Mouse (Mus musculus): Measurements from ENCODE around the gene Atp7a. TPM values are rescaled to one million over a fixed set of nuclear protein-coding genes. Genes with fewer than 3 reads are reported as not detected.

Gene Atp7a
- polyA plus RNA-seq, 1 experiment from 2014 or later: 34.7 TPM

- no peak overlapping the region for H3K4me2 ChIP-seq (replicated peaks)
- no peaks in the 10 kb centered on the region for H3K9me3 ChIP-seq
- no peak overlapping the region for H3K9ac ChIP-seq
- H3K27ac ChIP-seq: no peak overlapping the region
- H3K4me3 ChIP-seq: no peak overlapping the region
- 89% methylated on average over 2 of the region's 2 CpGs for WGBS
- H3K4me1 ChIP-seq: no peaks in the 10 kb centered on the region
- no peaks in the 10 kb centered on the region for H3K27me3 ChIP-seq
- no peak for ATAC-seq (ENCODE audit: insufficient number of reproducible peaks, insufficient read depth, low FRiP score, low TSS enrichment)
- no peaks in the 10 kb centered on the region for H3K36me3 ChIP-seq
These were observed 58.5 kb downstream of the Atp7a start for GRCm38 (mm10) chrX:106085564-106085963.

- no peak for ATAC-seq (ENCODE audit: insufficient number of reproducible peaks, insufficient read depth, low FRiP score, low TSS enrichment)
- Histone ChIP-seq H3K27ac (0 out of 2 replicates have a peak overlapping the region, but pooled peaks have one; percentile 2), H3K4me3 (no peak overlapping the region), H3K9ac (no peak overlapping the region), H3K4me1 (no peaks in the 10 kb centered on the region), H3K4me2 (replicated peaks) (no peak overlapping the region), H3K9me3 (no peaks in the 10 kb centered on the region), H3K36me3 (no peaks in the 10 kb centered on the region), H3K27me3 (no peaks in the 10 kb centered on the region)
- WGBS: 27% methylated on average over 5 of the region's 5 CpGs
These were observed 65.9 kb downstream of the Atp7a start for GRCm38 (mm10) chrX:106092939-106093338.

- H3K9ac ChIP-seq: no peak overlapping the region
- no peaks in the 10 kb centered on the region for H3K27me3 ChIP-seq
- no peak overlapping the region for H3K4me3 ChIP-seq
- ATAC-seq (ENCODE audit: insufficient number of reproducible peaks, insufficient read depth, low FRiP score, low TSS enrichment): no peak
- WGBS: 60% methylated on average over 2 of the region's 2 CpGs
- no peak overlapping the region for H3K4me2 ChIP-seq (replicated peaks)
- H3K27ac ChIP-seq: no peak overlapping the region
- H3K36me3 ChIP-seq: 0 out of 2 replicates have a peak, but pooled peaks cover 7% of the 10 kb centered on the region
- H3K4me1 ChIP-seq: no peaks in the 10 kb centered on the region
- H3K9me3 ChIP-seq: no peaks in the 10 kb centered on the region
These were observed 78.4 kb downstream of the Atp7a start for GRCm38 (mm10) chrX:106105464-106105863.

GRCm38 (mm10) chrX:106113881-106114280 lies 86.8 kb downstream of the Atp7a start:
- Histone ChIP-seq H3K9ac (no peak overlapping the region), H3K4me1 (no peaks in the 10 kb centered on the region), H3K9me3 (no peaks in the 10 kb centered on the region), H3K27ac (no peak overlapping the region), H3K4me2 (replicated peaks) (no peak overlapping the region), H3K4me3 (no peak overlapping the region), H3K36me3 (0 out of 2 replicates have a peak, but pooled peaks cover 4% of the 10 kb centered on the region), H3K27me3 (no peaks in the 10 kb centered on the region)
- ATAC-seq (ENCODE audit: insufficient number of reproducible peaks, insufficient read depth, low FRiP score, low TSS enrichment): no peak
- WGBS: 85% methylated on average over 4 of the region's 4 CpGs

- H3K9me3 ChIP-seq: no peaks in the 10 kb centered on the region
- no peak overlapping the region for H3K27ac ChIP-seq
- H3K4me2 ChIP-seq (replicated peaks): no peak overlapping the region
- H3K27me3 ChIP-seq: no peaks in the 10 kb centered on the region
- no peak for ATAC-seq (ENCODE audit: insufficient number of reproducible peaks, insufficient read depth, low FRiP score, low TSS enrichment)
- H3K9ac ChIP-seq: no peak overlapping the region
- H3K4me1 ChIP-seq: no peaks in the 10 kb centered on the region
- 0 out of 2 replicates have a peak, but pooled peaks cover 7% of the 10 kb centered on the region for H3K36me3 ChIP-seq
- no peak overlapping the region for H3K4me3 ChIP-seq
- WGBS: 91% methylated on average over 1 of the region's 1 CpGs
These were observed 87.6 kb downstream of the Atp7a start for GRCm38 (mm10) chrX:106114674-106115073.

GRCm38 (mm10) chrX:106122823-106123222 lies 95.7 kb downstream of the Atp7a start:
- no peak for ATAC-seq (ENCODE audit: insufficient number of reproducible peaks, insufficient read depth, low FRiP score, low TSS enrichment)
- Histone ChIP-seq H3K4me3 (no peak overlapping the region), H3K9me3 (no peaks in the 10 kb centered on the region), H3K4me1 (no peaks in the 10 kb centered on the region), H3K27me3 (0 out of 2 replicates have a peak, but pooled peaks cover 3% of the 10 kb centered on the region), H3K36me3 (peaks cover 11% of the 10 kb centered on the region), H3K27ac (no peak overlapping the region), H3K9ac (no peak overlapping the region), H3K4me2 (replicated peaks) (no peak overlapping the region)
- WGBS: 87% methylated on average over 2 of the region's 2 CpGs

GRCm38 (mm10) chrX:106128283-106128682 lies 101.2 kb downstream of the Atp7a start:
- H3K27ac ChIP-seq: no peak overlapping the region
- ATAC-seq (ENCODE audit: insufficient number of reproducible peaks, insufficient read depth, low FRiP score, low TSS enrichment): no peak
- no peaks in the 10 kb centered on the region for H3K9me3 ChIP-seq
- H3K36me3 ChIP-seq: peaks cover 3% of the 10 kb centered on the region; the same call in 1 of the 2 replicates
- no peak overlapping the region for H3K4me2 ChIP-seq (replicated peaks)
- H3K27me3 ChIP-seq: no peaks in the 10 kb centered on the region
- H3K9ac ChIP-seq: no peak overlapping the region
- WGBS: 87% methylated on average over 6 of the region's 6 CpGs
- no peaks in the 10 kb centered on the region for H3K4me1 ChIP-seq
- H3K4me3 ChIP-seq: no peak overlapping the region

GRCm38 (mm10) chrX:106129877-106130276 lies 102.8 kb downstream of the Atp7a start:
- H3K9me3 ChIP-seq: no peaks in the 10 kb centered on the region
- H3K4me3 ChIP-seq: no peak overlapping the region
- H3K27me3 ChIP-seq: no peaks in the 10 kb centered on the region
- no peak overlapping the region for H3K9ac ChIP-seq
- ATAC-seq (ENCODE audit: insufficient number of reproducible peaks, insufficient read depth, low FRiP score, low TSS enrichment): no peak
- H3K27ac ChIP-seq: no peak overlapping the region
- 88% methylated on average over 4 of the region's 4 CpGs for WGBS
- no peak overlapping the region for H3K4me2 ChIP-seq (replicated peaks)
- no peaks in the 10 kb centered on the region for H3K4me1 ChIP-seq
- H3K36me3 ChIP-seq: no peaks in the 10 kb centered on the region

- H3K4me2 ChIP-seq (replicated peaks): no peak overlapping the region
- H3K9me3 ChIP-seq: no peaks in the 10 kb centered on the region
- no peak overlapping the region for H3K4me3 ChIP-seq
- no peak for ATAC-seq (ENCODE audit: insufficient number of reproducible peaks, insufficient read depth, low FRiP score, low TSS enrichment)
- no peak overlapping the region for H3K9ac ChIP-seq
- H3K4me1 ChIP-seq: no peaks in the 10 kb centered on the region
- no peaks in the 10 kb centered on the region for H3K36me3 ChIP-seq
- WGBS: 91% methylated on average over 3 of the region's 3 CpGs
- H3K27me3 ChIP-seq: no peaks in the 10 kb centered on the region
- no peak overlapping the region for H3K27ac ChIP-seq
These were observed 107.8 kb downstream of the Atp7a start for GRCm38 (mm10) chrX:106134916-106135315.

GRCm38 (mm10) chrX:106135484-106135883 lies 108.4 kb downstream of the Atp7a start:
- Histone ChIP-seq H3K4me2 (replicated peaks) (no peak overlapping the region), H3K27ac (no peak overlapping the region), H3K27me3 (no peaks in the 10 kb centered on the region), H3K4me1 (no peaks in the 10 kb centered on the region), H3K9me3 (no peaks in the 10 kb centered on the region), H3K4me3 (no peak overlapping the region), H3K36me3 (no peaks in the 10 kb centered on the region), H3K9ac (no peak overlapping the region)
- no peak for ATAC-seq (ENCODE audit: insufficient number of reproducible peaks, insufficient read depth, low FRiP score, low TSS enrichment)
- 76% methylated on average over 4 of the region's 4 CpGs for WGBS

- Histone ChIP-seq H3K27me3 (no peaks in the 10 kb centered on the region), H3K9me3 (no peaks in the 10 kb centered on the region), H3K27ac (no peak overlapping the region), H3K4me3 (no peak overlapping the region), H3K4me1 (no peaks in the 10 kb centered on the region), H3K4me2 (replicated peaks) (no peak overlapping the region), H3K36me3 (no peaks in the 10 kb centered on the region), H3K9ac (no peak overlapping the region)
- 63% methylated on average over 12 of the region's 12 CpGs for WGBS
- no peak for ATAC-seq (ENCODE audit: insufficient number of reproducible peaks, insufficient read depth, low FRiP score, low TSS enrichment)
These were observed 109.0 kb downstream of the Atp7a start for GRCm38 (mm10) chrX:106135916-106136575.

- ATAC-seq (ENCODE audit: insufficient number of reproducible peaks, insufficient read depth, low FRiP score, low TSS enrichment): no peak
- no peak overlapping the region for H3K4me2 ChIP-seq (replicated peaks)
- no peak overlapping the region for H3K9ac ChIP-seq
- no peak overlapping the region for H3K27ac ChIP-seq
- 82% methylated on average over 13 of the region's 13 CpGs for WGBS
- H3K4me1 ChIP-seq: no peaks in the 10 kb centered on the region
- no peaks in the 10 kb centered on the region for H3K27me3 ChIP-seq
- H3K36me3 ChIP-seq: no peaks in the 10 kb centered on the region
- H3K4me3 ChIP-seq: no peak overlapping the region
- no peaks in the 10 kb centered on the region for H3K9me3 ChIP-seq
These were observed 112.4 kb downstream of the Atp7a start for GRCm38 (mm10) chrX:106139309-106140070.

Measured in embryonic facial prominence, embryonic 12.5 days (tissue).